Mouse (Mus musculus): ENCODE data around the gene Hoxb3.

- TF ChIP-seq CTCF (IDR thresholded peaks at IDR 0.05; ENCODE audit: insufficient read depth, low read length) (no peak), POLR2A (IDR thresholded peaks at IDR 0.05; ENCODE audit: borderline replicate concordance, extremely low read depth, low read depth, low read length) (no peak)
Measured at GRCm38 (mm10) chr11:96322738-96323137, 388 bp upstream of the Hoxb3 start.
